Mouse (Mus musculus) kidney, embryonic 14.5 days (tissue): Measurements from ENCODE around the gene Lin7a. TPM values are rescaled to one million over a fixed set of nuclear protein-coding genes. Genes with fewer than 3 reads are reported as not detected.

Experiments used
- ATAC-seq: fragments of 200-750 bp; cut with Nextera tagmentation; 2 replicates; pipeline ENCODE4 v1.8.0; 2017; ENCODE audit warnings: moderate number of reproducible peaks, mild to moderate bottlenecking, moderate TSS enrichment, moderate library complexity; ENCODE audit not compliant: low FRiP score, low TSS enrichment
- H3K27ac ChIP-seq: fragments of 300-500 bp; sonication (generic); 2 replicates; pipeline ENCODE4 v1.5.1; 2014; ENCODE audit warnings: low read depth, mild to moderate bottlenecking, low read length, moderate library complexity, mixed read lengths
- H3K27me3 ChIP-seq: fragments of 300-500 bp; sonication (generic); 2 replicates; pipeline ENCODE4 v1.6.1; 2014; ENCODE audit warnings: mild to moderate bottlenecking, low read length; ENCODE audit not compliant: control insufficient read depth, insufficient read depth
- H3K36me3 ChIP-seq: fragments of 300-500 bp; sonication (generic); 2 replicates; pipeline ENCODE4 v1.6.1; 2014; ENCODE audit warnings: low read length, mixed read lengths; ENCODE audit not compliant: control insufficient read depth, insufficient read depth
- H3K4me1 ChIP-seq: fragments of 300-500 bp; sonication (generic); 2 replicates; pipeline ENCODE4 v1.6.1; 2014; ENCODE audit warnings: low read length, mixed read lengths; ENCODE audit not compliant: control insufficient read depth, insufficient read depth
- H3K4me2 ChIP-seq: fragments of 300-500 bp; sonication (generic); replicated peaks from 2 replicates; pipeline ENCODE4 v1.6.1; 2014; ENCODE audit warnings: low read depth, mild to moderate bottlenecking, low read length
- H3K4me3 ChIP-seq: fragments of 300-500 bp; sonication (generic); 2 replicates; pipeline ENCODE4 v1.5.1; 2014; ENCODE audit warnings: mild to moderate bottlenecking, low read length
- H3K9ac ChIP-seq: fragments of 300-500 bp; sonication (generic); 2 replicates; pipeline ENCODE4 v1.6.1; 2014; ENCODE audit warnings: low read depth, mild to moderate bottlenecking, low read length, moderate library complexity
- H3K9me3 ChIP-seq: fragments of 300-500 bp; sonication (generic); 2 replicates; pipeline ENCODE4 v1.6.1; 2016; ENCODE audit warnings: low read length; ENCODE audit not compliant: control insufficient read depth
- WGBS: fragments of 180-500 bp; shearing (Covaris S2); extraction: QIAGEN DNeasy Blood & Tissue Kit; methylation state at CpG from one replicate; pipeline ENCODE4 v1.1.7; 2014; 5-methylcytosine and 5-hydroxymethylcytosine counted together
- polyA plus RNA-seq: library from polyadenylated mRNA; unstranded; fragments of >200 nt; fragmentation: Nextera tagmentation; extraction: Ambion mirVana; gene quantifications from 2 replicates; pipeline ENCODE4 v1.2.1, GENCODE M21; 2014

The Lin7a gene
- polyA plus RNA-seq, 1 experiment from 2014 or later: 2.7 TPM

- no peaks in the 10 kb centered on the region for H3K9me3 ChIP-seq
- no peaks in the 10 kb centered on the region for H3K4me1 ChIP-seq
- no peak overlapping the region for H3K4me2 ChIP-seq
- ATAC-seq: no peak
- WGBS: 96% methylated on average over 4 of the region's 4 CpGs
- no peak overlapping the region for H3K27ac ChIP-seq
- H3K4me3 ChIP-seq: no peak overlapping the region
- H3K36me3 ChIP-seq: no peaks in the 10 kb centered on the region
- no peak overlapping the region for H3K9ac ChIP-seq
- H3K27me3 ChIP-seq: no peaks in the 10 kb centered on the region
Observed at GRCm38 (mm10) chr10:107253191-107253965, 18.1 kb upstream of the Lin7a start.

- Histone ChIP-seq H3K9me3 (no peaks in the 10 kb centered on the region), H3K4me3 (no peak overlapping the region), H3K36me3 (no peaks in the 10 kb centered on the region), H3K4me1 (no peaks in the 10 kb centered on the region), H3K27ac (no peak overlapping the region), H3K27me3 (no peaks in the 10 kb centered on the region), H3K9ac (no peak overlapping the region), H3K4me2 (no peak overlapping the region)
- ATAC-seq: no peak
Observed at GRCm38 (mm10) chr10:107254656-107255055, 16.8 kb upstream of the Lin7a start.

GRCm38 (mm10) chr10:107255351-107256050 is 16.0 kb upstream of the Lin7a start:
- Histone ChIP-seq H3K4me1 (no peaks in the 10 kb centered on the region), H3K27ac (no peak overlapping the region), H3K27me3 (no peaks in the 10 kb centered on the region), H3K9me3 (no peaks in the 10 kb centered on the region), H3K9ac (no peak overlapping the region), H3K4me2 (no peak overlapping the region), H3K4me3 (no peak overlapping the region), H3K36me3 (no peaks in the 10 kb centered on the region)
- ATAC-seq: no peak
- WGBS: 90% methylated on average over 6 of the region's 6 CpGs

DNA sequence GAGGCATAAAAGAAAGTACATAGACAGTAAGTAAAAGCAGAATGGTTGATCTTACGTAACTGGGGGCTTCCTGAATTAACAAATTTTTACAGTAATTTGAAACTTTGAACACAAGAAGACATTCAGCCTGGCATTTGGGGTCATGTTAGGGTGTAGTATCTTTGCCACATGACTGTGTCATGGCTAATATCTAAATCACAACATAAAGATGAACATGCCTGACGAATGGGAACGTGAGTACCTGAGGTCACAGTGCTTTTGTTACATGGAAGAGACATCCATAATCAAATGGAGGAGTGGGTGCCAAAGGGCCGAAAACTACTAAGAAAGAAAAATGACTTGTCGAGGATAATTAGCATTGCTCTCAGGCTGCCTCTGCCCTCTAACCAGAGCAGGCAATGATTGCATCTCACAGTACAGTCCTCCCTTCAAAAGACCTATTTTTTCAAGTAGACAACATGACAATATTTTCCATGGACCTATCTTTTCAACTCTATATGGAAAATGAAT is 15.0 kb upstream of the Lin7a start:
- H3K4me2 ChIP-seq: no peak overlapping the region
- H3K9ac ChIP-seq: no peak overlapping the region
- no peaks in the 10 kb centered on the region for H3K4me1 ChIP-seq
- 52% methylated on average over 5 of the region's 5 CpGs for WGBS
- ATAC-seq: no peak
- H3K4me3 ChIP-seq: no peak overlapping the region
- H3K36me3 ChIP-seq: no peaks in the 10 kb centered on the region
- no peak overlapping the region for H3K27ac ChIP-seq
- H3K9me3 ChIP-seq: no peaks in the 10 kb centered on the region
- no peaks in the 10 kb centered on the region for H3K27me3 ChIP-seq

GRCm38 (mm10) chr10:107260428-107260827 is 11.1 kb upstream of the Lin7a start:
- ATAC-seq: no peak
- H3K4me1 ChIP-seq: no peaks in the 10 kb centered on the region
- no peak overlapping the region for H3K27ac ChIP-seq
- WGBS: 82% methylated on average over 2 of the region's 2 CpGs
- no peaks in the 10 kb centered on the region for H3K36me3 ChIP-seq
- H3K4me2 ChIP-seq: no peak overlapping the region
- no peak overlapping the region for H3K4me3 ChIP-seq
- no peaks in the 10 kb centered on the region for H3K27me3 ChIP-seq
- no peaks in the 10 kb centered on the region for H3K9me3 ChIP-seq
- H3K9ac ChIP-seq: no peak overlapping the region

DNA sequence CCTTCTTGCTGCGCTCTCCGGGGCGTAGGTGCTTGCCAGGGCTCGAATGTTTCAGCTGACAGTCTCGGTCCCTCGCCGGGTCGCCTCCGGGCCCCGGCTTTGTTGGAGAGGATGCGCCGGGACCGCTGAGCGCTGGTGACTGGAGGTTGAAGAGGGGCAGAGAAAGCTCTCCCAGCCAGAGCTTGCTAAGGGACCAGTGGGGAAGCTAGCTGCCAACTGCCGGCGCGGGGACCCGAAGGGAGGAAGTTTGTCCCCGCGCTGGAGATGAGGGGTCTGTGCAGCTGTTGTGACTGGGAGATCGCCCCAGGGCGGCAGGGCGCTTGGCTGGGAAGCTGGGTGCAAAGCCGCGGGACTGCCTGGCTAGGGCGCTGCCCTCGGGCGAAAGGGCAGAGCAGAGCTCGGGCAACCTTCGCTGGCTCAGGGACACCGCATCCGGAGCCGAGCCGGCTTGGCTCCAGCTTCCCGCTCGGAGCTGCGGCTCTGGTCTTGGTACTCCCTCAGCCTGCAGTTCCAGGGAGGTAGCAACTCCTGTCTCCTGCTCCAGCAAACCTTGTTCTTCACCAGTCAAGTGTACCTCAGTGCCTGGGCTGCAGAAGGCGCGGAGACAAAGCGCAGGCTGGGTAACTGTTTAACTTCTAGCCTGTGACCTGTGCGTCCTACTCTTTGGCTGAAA is 781 bp downstream of the Lin7a start:
- peak overlapping the region; percentile 58 for H3K9ac ChIP-seq
- no peaks in the 10 kb centered on the region for H3K9me3 ChIP-seq
- H3K4me3 ChIP-seq: peak overlapping the region; percentile 62
- 0 out of 2 replicates have a peak, but pooled peaks cover 3% of the 10 kb centered on the region for H3K4me1 ChIP-seq
- H3K36me3 ChIP-seq: no peaks in the 10 kb centered on the region
- ATAC-seq: peak; percentile 84
- WGBS: under 1% methylated on average over 41 of the region's 41 CpGs
- no peak overlapping the region; the same call in 1 of the 2 replicates for H3K27ac ChIP-seq
- 0 out of 2 replicates have a peak, but pooled peaks cover 5% of the 10 kb centered on the region for H3K27me3 ChIP-seq
- H3K4me2 ChIP-seq: peak overlapping the region; percentile 94

DNA sequence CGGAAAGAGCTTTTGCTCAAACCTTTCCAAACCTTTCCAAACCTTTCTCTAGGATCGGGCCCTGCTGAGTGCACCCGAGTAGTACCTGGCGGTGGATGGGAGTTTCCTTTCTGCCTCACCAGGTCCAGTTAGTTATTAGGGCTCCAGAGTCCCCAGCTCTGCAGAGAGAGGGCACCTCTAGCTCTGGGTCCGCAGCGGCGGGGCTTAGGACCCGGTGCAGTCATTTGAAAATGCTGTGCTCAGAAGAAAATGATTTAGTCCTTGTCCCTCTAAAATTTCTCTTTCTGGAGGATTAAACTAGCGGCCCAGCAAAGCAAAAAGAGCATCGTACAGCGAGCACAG is 1.3 kb downstream of the Lin7a start:
- WGBS: 5% methylated on average over 11 of the region's 11 CpGs
- no peaks in the 10 kb centered on the region for H3K9me3 ChIP-seq
- no peaks in the 10 kb centered on the region for H3K36me3 ChIP-seq
- ATAC-seq: peak; percentile 63
- no peak overlapping the region; the same call in 1 of the 2 replicates for H3K27ac ChIP-seq
- 0 out of 2 replicates have a peak, but pooled peaks cover 5% of the 10 kb centered on the region for H3K27me3 ChIP-seq
- H3K4me1 ChIP-seq: 0 out of 2 replicates have a peak, but pooled peaks cover 3% of the 10 kb centered on the region
- H3K4me3 ChIP-seq: peak overlapping the region; percentile 62
- H3K9ac ChIP-seq: peak overlapping the region; percentile 58; the same call in 1 of the 2 replicates
- peak overlapping the region; percentile 94 for H3K4me2 ChIP-seq

GRCm38 (mm10) chr10:107273848-107274247 is 2.4 kb downstream of the Lin7a start:
- Histone ChIP-seq H3K9ac (no peak overlapping the region), H3K4me2 (no peak overlapping the region), H3K9me3 (no peaks in the 10 kb centered on the region), H3K27ac (no peak overlapping the region), H3K36me3 (no peaks in the 10 kb centered on the region), H3K27me3 (0 out of 2 replicates have a peak, but pooled peaks cover 5% of the 10 kb centered on the region), H3K4me3 (no peak overlapping the region), H3K4me1 (0 out of 2 replicates have a peak, but pooled peaks cover 3% of the 10 kb centered on the region)
- no peak for ATAC-seq
- WGBS: 49% methylated on average over 6 of the region's 6 CpGs
